Mouse (Mus musculus) heart, adult 2 months (tissue): ENCODE data around the gene Gm49353.

ENCODE experiments used
- CTCF ChIP-seq: fragments of 200-600 bp; IDR thresholded peaks from 2 replicates; pipeline ENCODE4 v1.8.1; 2022; ENCODE audit warnings: antibody characterized with exemption, mild to moderate bottlenecking, moderate library complexity
- EP300 ChIP-seq: fragments of 200-500 bp; IDR thresholded peaks from 2 replicates; pipeline ENCODE4 v1.6.1; 2011; ENCODE audit warnings: low read depth, low read length, control low read depth; ENCODE audit not compliant: insufficient read depth
- POLR2A ChIP-seq: fragments of 200-500 bp; IDR thresholded peaks from 2 replicates; pipeline ENCODE4 v1.6.1; 2011; ENCODE audit warnings: mild to moderate bottlenecking, low read depth, low read length, control low read depth; ENCODE audit not compliant: insufficient read depth

DNA sequence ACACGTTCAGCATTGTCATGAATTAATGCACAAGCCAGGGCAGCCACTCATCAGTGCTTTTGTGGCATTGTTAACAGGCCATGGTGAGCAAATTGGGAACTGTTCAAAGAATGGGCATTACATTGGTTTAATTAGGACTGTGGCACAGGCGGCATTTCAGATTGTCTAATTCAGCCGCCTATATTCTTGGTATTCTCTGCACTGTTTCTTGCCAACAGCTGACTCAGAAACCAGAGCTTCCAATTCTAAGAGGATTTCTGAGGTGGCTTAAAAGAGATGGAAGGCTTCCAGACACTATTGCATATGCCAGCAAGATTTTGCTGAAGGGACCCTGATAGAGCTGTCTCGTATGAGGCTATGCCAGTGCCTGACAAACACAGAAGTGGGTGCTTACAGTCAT is 21.9 kb upstream of the Gm49353 start:
- no peak for TF ChIP-seq CTCF
- no peak for TF ChIP-seq POLR2A
- no peak for TF ChIP-seq EP300
